Mouse (Mus musculus): ENCODE data around the gene Gdf3. TPM values are rescaled to one million over a fixed set of nuclear protein-coding genes. Genes with fewer than 3 reads are reported as not detected.

Gene Gdf3
- polyA plus RNA-seq, 1 experiment from 2014 or later = 0.13 TPM

DNA sequence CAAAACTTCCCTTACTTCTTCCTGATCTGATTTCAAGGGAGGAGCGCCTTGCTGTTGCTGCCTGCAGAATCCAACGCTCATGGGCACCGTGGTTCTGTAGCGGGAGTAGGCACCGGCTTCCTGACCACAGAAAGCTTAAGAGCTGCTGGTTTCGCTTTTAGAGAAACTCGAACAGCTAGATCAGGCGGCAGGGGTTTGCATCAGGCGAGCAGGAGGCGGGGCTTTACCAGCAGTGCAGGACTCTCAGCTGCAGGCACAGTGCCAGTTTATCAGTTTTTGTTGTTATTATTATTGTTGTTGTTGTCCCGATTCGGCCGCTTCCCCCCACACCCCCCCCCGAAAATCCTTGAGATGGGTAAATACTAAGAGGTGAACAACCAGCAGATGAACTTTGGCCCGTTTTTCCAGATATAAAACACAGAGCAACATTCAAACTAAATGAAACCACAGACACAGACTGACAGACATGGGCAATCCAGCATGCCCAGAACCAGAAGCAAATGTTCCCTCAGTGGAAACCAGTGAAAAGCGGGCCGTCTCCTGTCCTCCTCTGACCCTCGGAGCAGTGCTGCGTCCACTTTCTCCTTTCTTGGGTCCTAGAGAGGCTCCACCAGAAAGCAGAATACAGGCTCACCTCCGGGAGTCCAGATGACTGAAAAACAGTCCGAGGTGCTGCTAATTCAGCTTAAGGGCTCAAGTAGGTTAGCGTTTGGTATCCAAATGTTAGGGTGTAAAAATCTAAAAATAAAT lies 7.5 kb downstream of the Gdf3 start, which contains the start of gene Apobec1:
Apobec1 (minus strand) TSS at position 203 of the 750 bp plus-strand sequence.
- peak; percentile 81 for ATAC-seq (ENCODE audit: low FRiP score, low read depth)
- Histone ChIP-seq H3K4me3 (peak within 1 kb of the TSS; percentile 49), H3K9me3 (no peaks in the 10 kb centered on the region), H3K27me3 (no peaks in the 10 kb centered on the region), H3K9ac (peak within 1 kb of the TSS; percentile 67), H3K36me3 (no peaks in the 10 kb centered on the region), H3K27ac (no peak within 1 kb of the TSS), H3K4me2 (replicated peaks) (peak within 1 kb of the TSS; percentile 66), H3K4me1 (no peaks in the 10 kb centered on the region)
- 6% methylated on average over 22 of the region's 22 CpGs for WGBS

DNA sequence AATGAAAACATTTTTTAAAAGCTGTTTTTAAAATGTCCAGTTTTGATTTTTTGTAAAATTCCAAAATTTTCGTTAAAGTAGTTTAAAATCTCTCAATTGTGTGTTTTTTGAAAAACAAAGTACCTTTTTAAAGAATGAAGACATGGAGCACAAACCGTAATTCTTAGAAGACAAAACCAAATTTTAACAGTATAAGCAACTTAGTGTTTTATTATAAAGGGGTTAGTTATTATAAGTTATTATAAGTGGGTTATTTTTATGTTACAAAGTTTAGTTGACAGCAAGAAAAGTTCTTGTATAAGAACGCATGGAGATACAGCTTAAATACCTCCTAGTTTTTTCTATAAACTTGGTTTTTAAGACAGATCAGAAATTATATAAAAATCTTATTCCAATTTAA lies 8.3 kb downstream of the Gdf3 start:
- Histone ChIP-seq H3K4me2 (replicated peaks) (peak overlapping the region; percentile 66), H3K4me3 (peak overlapping the region; percentile 49), H3K36me3 (no peaks in the 10 kb centered on the region), H3K9ac (no peak overlapping the region; the same call in 1 of the 2 replicates), H3K4me1 (no peaks in the 10 kb centered on the region), H3K27ac (no peak overlapping the region), H3K9me3 (no peaks in the 10 kb centered on the region), H3K27me3 (no peaks in the 10 kb centered on the region)
- no peak for ATAC-seq (ENCODE audit: low FRiP score, low read depth)
- 87% methylated on average over 3 of the region's 3 CpGs for WGBS

DNA sequence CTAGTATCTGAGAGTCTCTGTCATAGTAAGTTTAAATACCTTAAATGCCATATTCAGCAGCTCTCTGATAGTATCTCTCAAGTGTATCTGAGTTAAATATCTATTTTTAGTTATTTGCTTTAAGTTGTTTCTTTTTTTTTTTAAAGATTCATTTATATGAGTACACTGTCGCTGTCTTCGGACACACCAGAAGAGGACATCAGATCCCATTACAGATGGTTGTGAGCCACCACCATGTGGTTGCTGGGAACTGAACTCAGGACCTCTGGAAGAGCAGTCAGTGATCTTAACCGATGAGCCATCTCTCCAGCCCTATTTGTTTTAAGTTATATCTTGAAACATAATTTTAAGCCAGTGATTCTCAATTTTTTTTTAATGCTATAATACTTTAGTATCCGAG lies 8.9 kb downstream of the Gdf3 start:
- no peak overlapping the region for H3K4me3 ChIP-seq
- no peak overlapping the region for H3K27ac ChIP-seq
- H3K4me1 ChIP-seq = no peaks in the 10 kb centered on the region
- H3K9ac ChIP-seq = no peak overlapping the region
- H3K9me3 ChIP-seq = no peaks in the 10 kb centered on the region
- WGBS = 83% methylated on average over 4 of the region's 4 CpGs
- ATAC-seq (ENCODE audit: low FRiP score, low read depth) = no peak
- no peaks in the 10 kb centered on the region for H3K36me3 ChIP-seq
- no peak overlapping the region for H3K4me2 ChIP-seq (replicated peaks)
- no peaks in the 10 kb centered on the region for H3K27me3 ChIP-seq

DNA sequence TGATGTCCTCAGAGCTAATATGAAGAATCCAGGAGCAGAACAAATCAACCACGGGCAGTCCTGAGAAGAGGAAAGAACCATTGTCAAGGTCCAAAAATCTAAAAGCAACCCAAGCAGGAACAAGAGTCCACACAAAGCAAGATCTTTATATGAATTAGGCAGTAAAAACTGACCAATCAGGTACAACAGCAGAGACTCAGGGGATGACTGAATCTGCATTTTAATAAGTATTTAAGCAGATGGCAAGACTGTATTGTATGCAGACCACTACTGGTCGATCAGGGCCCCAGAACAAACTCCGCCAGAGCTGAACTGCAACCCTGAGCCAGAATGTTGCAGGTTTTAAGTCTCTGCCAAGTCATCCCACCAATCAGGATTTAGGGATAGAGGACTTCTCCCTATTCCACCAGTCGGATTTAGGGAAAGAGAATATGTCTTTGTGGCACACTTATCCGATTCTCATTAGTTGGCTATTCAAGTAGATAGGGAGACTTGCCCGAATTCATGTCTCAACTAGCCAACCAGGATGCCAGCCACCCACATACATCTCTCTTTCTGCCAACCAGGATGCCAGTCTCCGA lies 9.7 kb downstream of the Gdf3 start:
- no peaks in the 10 kb centered on the region for H3K4me1 ChIP-seq
- no peaks in the 10 kb centered on the region for H3K36me3 ChIP-seq
- no peaks in the 10 kb centered on the region for H3K9me3 ChIP-seq
- no peak overlapping the region for H3K4me3 ChIP-seq
- no peak overlapping the region for H3K27ac ChIP-seq
- 85% methylated on average over 7 of the region's 7 CpGs for WGBS
- H3K9ac ChIP-seq = no peak overlapping the region
- H3K4me2 ChIP-seq (replicated peaks) = no peak overlapping the region
- no peak for ATAC-seq (ENCODE audit: low FRiP score, low read depth)
- no peaks in the 10 kb centered on the region for H3K27me3 ChIP-seq

DNA sequence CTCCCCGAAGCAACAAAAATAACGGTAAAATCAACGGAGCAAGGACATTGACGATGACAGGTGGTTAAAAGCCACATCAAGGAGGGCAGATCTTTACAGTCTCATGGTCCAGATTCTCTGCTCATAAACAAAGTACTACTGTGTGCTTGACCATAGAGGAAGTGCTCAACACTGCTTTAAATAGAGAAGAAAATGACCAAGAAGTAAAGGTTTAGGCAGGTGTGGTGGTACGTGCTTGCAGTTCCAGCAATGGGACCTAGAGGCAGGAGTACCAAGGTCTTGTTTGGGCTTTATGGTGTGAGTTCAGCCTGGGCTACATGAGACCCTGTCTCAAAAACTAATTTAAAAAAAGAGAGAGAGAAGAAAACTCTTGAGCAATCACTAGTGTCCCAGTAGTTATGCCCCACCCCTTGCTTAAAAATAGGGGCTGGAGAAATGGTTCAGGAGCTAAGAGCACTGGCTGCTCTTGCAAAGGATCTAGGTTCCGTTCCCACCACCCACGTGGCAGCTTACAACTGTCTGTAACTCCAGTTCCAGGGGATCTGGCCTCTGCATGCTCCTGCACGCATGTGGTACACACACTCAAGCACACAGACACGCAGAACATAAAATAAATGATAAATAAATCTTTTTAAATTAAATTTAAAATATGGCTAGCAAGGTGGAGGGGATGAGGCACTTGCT lies 10.7 kb downstream of the Gdf3 start:
- no peak overlapping the region for H3K27ac ChIP-seq
- H3K4me1 ChIP-seq = no peaks in the 10 kb centered on the region
- H3K4me3 ChIP-seq = no peak overlapping the region
- H3K4me2 ChIP-seq (replicated peaks) = no peak overlapping the region
- WGBS = 92% methylated on average over 9 of the region's 9 CpGs
- H3K9ac ChIP-seq = no peak overlapping the region
- H3K27me3 ChIP-seq = no peaks in the 10 kb centered on the region
- no peaks in the 10 kb centered on the region for H3K9me3 ChIP-seq
- ATAC-seq (ENCODE audit: low FRiP score, low read depth) = no peak
- no peaks in the 10 kb centered on the region for H3K36me3 ChIP-seq

DNA sequence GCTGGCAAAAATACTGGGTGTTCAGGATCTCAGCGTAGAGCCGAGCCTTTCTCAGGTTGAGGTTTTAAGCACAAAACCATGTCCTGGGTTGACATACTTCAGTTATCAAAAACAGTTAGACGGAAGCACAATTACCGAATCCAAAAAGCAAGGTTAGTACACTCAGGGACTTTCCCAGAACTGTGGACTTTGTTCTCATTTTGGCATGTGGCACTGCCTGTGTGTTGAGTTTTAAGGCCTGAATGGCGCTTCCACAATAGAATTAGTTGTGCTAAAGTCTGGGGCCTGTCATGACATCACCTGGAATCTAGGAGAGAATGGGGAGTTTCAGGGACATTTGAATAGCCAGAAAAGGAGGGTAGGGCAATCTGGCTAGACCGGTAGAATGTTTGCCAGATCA lies 11.5 kb downstream of the Gdf3 start:
- Histone ChIP-seq H3K9ac (no peak overlapping the region), H3K4me2 (replicated peaks) (no peak overlapping the region), H3K4me3 (no peak overlapping the region), H3K4me1 (no peaks in the 10 kb centered on the region), H3K36me3 (no peaks in the 10 kb centered on the region), H3K27me3 (no peaks in the 10 kb centered on the region), H3K9me3 (no peaks in the 10 kb centered on the region), H3K27ac (no peak overlapping the region)
- WGBS = 91% methylated on average over 6 of the region's 6 CpGs
- no peak for ATAC-seq (ENCODE audit: low FRiP score, low read depth)

DNA sequence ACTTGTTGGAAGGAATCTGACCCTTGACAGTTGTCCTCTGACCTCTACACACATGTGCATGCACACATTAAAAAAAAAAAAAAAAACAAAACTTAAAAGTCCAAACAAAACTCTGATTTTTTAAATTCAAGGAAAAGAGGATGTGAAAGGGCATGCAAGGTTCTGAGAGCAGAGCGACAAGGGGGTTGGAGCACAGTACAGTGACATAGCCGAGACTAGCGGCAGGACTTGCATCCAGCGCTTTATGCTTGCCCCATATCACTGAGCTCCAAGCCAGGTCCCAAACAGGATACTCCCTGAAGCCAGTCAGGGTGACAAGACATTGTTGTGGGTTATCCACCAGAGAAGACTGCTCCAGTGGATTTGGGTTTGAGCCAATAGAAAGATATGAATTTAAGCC lies 11.9 kb downstream of the Gdf3 start:
- Histone ChIP-seq H3K36me3 (no peaks in the 10 kb centered on the region), H3K9ac (no peak overlapping the region), H3K27me3 (no peaks in the 10 kb centered on the region), H3K9me3 (no peaks in the 10 kb centered on the region), H3K4me2 (replicated peaks) (no peak overlapping the region), H3K27ac (no peak overlapping the region), H3K4me1 (no peaks in the 10 kb centered on the region), H3K4me3 (no peak overlapping the region)
- no peak for ATAC-seq (ENCODE audit: low FRiP score, low read depth)
- WGBS = 94% methylated on average over 4 of the region's 4 CpGs

DNA sequence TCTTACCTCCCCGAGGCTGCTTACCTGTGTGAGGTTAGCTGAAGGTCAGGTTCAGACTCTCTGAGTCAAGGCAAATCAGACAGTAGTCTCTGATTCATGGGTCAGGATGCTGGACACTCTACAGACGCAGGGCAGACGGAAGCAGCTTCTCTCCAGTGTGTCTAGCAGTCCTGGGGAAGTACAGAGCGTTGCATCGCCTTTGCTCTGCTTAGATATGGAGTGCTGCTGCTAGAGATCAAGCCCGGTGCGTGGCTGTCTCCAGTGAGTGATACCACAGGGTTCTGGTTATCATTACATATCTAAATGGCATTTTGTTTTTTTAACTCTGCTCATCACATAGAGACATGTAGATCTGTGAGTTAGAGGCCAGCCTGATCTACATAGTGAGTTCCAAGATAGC lies 13.3 kb downstream of the Gdf3 start:
- no peaks in the 10 kb centered on the region for H3K27me3 ChIP-seq
- H3K9me3 ChIP-seq = no peaks in the 10 kb centered on the region
- no peak for ATAC-seq (ENCODE audit: low FRiP score, low read depth)
- H3K4me3 ChIP-seq = no peak overlapping the region
- H3K4me1 ChIP-seq = no peaks in the 10 kb centered on the region
- H3K4me2 ChIP-seq (replicated peaks) = no peak overlapping the region
- no peaks in the 10 kb centered on the region for H3K36me3 ChIP-seq
- H3K9ac ChIP-seq = no peak overlapping the region
- 83% methylated on average over 7 of the region's 7 CpGs for WGBS
- H3K27ac ChIP-seq = no peak overlapping the region

DNA sequence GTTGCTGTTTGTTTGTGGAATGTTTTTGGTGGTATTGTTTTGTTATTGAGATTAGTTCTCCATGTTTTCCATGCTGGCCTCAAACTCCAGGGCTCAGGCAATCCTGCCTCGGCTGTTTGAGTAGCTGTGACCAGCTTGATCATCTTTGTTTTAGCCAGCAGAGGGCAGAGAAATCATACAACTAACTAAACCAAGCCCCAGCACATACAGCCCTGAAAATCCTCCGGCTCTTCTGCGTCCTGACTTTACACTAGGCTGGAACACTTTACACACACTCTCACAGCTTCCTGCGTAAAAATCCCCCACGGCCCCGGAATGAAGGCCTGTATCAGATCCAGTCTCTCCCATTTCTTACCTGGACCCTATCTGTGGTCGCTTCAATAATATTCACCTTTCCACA lies 14.2 kb downstream of the Gdf3 start:
- Histone ChIP-seq H3K4me2 (replicated peaks) (0 out of 2 replicates have a peak overlapping the region, but pooled peaks have one; percentile 31), H3K27me3 (no peaks in the 10 kb centered on the region), H3K9me3 (no peaks in the 10 kb centered on the region), H3K36me3 (no peaks in the 10 kb centered on the region), H3K4me3 (no peak overlapping the region), H3K9ac (no peak overlapping the region), H3K27ac (no peak overlapping the region), H3K4me1 (no peaks in the 10 kb centered on the region)
- ATAC-seq (ENCODE audit: low FRiP score, low read depth) = no peak
- WGBS = 24% methylated on average over 7 of the region's 7 CpGs

DNA sequence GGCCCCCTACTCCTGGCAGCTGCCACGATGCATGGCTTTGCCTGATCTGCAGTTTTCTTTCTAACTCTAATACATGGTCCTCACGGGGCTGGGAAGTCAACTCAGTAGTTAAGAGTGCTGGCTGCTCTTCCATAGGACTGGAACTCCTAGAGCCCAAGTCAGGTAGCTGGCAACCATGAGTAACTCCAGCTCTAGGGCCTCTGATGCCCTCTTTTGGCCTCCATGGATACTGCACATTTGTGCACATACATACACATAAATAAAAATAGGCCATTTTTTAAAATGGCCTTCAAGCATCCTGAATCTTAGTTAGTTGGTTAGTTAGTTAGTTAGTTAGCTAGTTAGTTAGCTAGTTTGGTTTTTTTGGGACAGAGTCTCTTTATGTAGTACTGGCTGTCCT lies 17.0 kb downstream of the Gdf3 start:
- no peak for ATAC-seq (ENCODE audit: low FRiP score, low read depth)
- Histone ChIP-seq H3K27me3 (no peaks in the 10 kb centered on the region), H3K9ac (no peak overlapping the region), H3K27ac (no peak overlapping the region), H3K9me3 (no peaks in the 10 kb centered on the region), H3K36me3 (no peaks in the 10 kb centered on the region), H3K4me1 (no peaks in the 10 kb centered on the region), H3K4me2 (replicated peaks) (no peak overlapping the region), H3K4me3 (no peak overlapping the region)
- 84% methylated on average over 2 of the region's 2 CpGs for WGBS

DNA sequence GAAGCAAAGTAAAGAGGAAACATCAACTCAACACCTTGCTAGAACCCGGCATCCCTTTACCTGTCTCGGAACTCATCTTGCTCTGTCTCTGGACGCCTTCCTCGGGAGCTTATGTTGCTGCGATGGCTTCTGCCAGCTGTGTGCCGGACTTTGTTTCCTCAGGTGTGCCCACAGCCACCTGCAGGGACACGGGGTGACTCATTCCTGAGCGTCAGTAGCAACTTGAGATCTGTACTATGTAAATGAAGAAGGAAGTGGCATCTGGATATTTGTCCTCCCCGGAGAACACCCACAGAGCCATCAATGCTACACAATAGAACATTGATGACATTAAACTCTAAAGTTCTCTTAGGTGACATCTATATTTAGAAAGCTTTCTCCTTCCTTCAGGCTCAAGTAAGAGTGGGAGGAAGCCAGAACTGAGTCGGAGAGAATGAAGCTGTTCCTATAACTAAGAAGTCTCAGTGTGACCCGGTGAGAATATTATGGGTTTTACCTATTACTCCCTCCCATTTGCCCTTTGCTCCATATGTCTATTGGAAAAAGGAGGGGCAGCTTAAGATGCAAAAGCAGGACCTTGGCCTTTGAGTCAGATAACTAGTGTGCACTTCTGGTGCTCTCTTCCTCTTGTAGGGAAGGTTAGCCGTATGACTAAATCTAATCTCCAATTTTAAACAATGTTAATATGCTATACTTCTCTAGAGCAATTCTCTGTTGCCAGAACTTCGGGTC lies 18.7 kb downstream of the Gdf3 start:
- Histone ChIP-seq H3K36me3 (no peaks in the 10 kb centered on the region), H3K27ac (no peak overlapping the region), H3K27me3 (no peaks in the 10 kb centered on the region), H3K4me2 (replicated peaks) (no peak overlapping the region), H3K9ac (no peak overlapping the region), H3K4me1 (no peaks in the 10 kb centered on the region), H3K4me3 (no peak overlapping the region), H3K9me3 (no peaks in the 10 kb centered on the region)
- no peak for ATAC-seq (ENCODE audit: low FRiP score, low read depth)
- WGBS = 85% methylated on average over 13 of the region's 13 CpGs

DNA sequence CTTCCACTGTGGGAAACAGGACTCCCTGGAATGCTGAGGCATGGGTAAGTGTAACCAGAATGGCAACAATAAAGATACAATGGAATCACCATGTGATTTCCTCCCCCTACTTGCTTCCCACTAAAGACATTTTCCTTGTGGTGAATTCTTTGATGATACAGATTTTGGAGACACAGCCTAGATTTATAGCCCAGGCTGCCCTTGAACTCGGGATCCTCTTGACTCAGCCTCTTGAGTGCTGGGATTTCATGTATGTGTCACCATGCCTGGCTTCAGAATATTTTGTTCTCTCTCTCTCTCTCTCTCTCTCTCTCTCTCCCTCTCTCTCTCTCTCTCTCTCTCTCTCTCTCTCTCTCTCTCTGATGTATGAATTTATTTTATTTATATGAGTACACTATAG lies 30.8 kb downstream of the Gdf3 start:
- no peak for ATAC-seq (ENCODE audit: low FRiP score, low read depth)
- H3K4me2 ChIP-seq (replicated peaks) = no peak overlapping the region
- no peaks in the 10 kb centered on the region for H3K36me3 ChIP-seq
- WGBS = 71% methylated on average over 1 of the region's 1 CpGs
- no peaks in the 10 kb centered on the region for H3K4me1 ChIP-seq
- no peak overlapping the region for H3K27ac ChIP-seq
- no peak overlapping the region for H3K4me3 ChIP-seq
- H3K9me3 ChIP-seq = no peaks in the 10 kb centered on the region
- H3K9ac ChIP-seq = no peak overlapping the region
- no peaks in the 10 kb centered on the region for H3K27me3 ChIP-seq
